Mouse (Mus musculus): Measurements from ENCODE around the gene Rnf111. TPM values are rescaled to one million over a fixed set of nuclear protein-coding genes. Genes with fewer than 3 reads are reported as not detected.

Rnf111 gene
- polyA plus RNA-seq, 1 experiment from 2014 or later = 31.7 TPM

DNA sequence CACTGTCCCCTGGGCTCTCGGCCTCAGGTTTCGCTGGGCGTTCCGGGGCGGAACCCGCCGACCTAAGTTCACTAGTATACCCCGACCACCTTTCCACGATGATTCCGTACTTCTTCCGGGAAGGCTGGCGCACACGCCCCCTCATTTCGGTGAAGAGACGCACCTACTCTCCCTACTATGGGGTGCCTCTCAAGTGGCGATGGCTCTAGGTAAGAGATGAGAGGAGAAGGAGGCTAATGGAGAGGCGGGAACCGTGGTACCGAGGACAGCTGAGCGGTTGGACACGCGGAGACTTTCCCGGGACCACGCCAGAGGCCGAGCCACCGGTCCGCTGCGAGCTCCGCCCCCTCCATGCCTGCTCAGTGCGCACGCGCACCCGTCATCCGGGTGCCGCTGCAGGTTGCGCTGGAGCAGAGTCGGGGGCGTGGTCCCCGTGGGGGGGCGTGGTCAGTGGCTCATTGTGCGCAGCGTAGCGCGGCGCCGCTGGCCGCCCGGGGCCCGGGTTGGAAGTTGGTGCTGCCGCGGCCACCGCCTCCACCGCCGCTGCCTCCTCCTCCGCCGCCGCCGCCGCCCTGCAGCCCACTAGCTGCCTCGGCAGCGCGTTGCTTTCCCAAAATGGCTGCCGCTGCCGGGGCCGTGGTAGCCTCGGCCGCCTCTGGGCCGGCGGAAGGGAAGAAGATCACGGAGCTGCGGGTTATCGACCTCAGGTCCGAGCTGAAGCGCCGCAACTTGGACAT lies 38.9 kb upstream of the Rnf111 start, which contains the start of gene Sltm:
TSS of gene Sltm (plus strand) at position 450 of the 737 bp plus-strand sequence.
- under 1% methylated on average over 66 of the region's 75 CpGs for WGBS

DNA sequence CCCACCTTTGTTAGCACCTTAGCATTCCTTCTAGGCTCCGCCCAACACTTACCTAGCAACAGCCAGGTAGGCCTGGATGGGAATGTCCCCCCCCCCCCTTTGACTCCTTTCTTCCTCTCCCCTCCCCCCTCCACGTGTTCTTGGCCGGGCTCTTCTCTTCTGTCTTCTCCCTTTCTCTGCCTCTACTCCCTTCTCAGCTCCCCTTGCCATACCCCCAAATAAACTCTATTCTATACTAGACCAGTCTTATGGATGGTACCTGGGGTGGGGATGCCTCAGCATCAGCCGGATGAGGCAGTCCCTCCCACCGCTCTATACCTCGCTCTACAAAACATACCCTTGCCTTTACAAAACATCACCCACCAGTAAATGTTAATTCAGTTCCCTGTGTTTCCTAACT lies 38.1 kb upstream of the Rnf111 start:
- 9% methylated on average over 6 of the region's 6 CpGs for WGBS
- ATAC-seq (ENCODE audit: insufficient number of reproducible peaks, low FRiP score, low TSS enrichment, low read depth) (0 out of 2 replicates have a peak, but pooled peaks have one; percentile 53), DNase-seq (ENCODE audit: low spot score) (no peak)
- peak overlapping the region; percentile 87 for H3K4me3 ChIP-seq (ENCODE audit: low read depth, low read length)
- no peaks in the 10 kb centered on the region for H3K36me3 ChIP-seq (ENCODE audit: control insufficient read depth, insufficient read depth, low read length)
- no peaks in the 10 kb centered on the region for H3K9me3 ChIP-seq (ENCODE audit: control insufficient read depth, low read length)
- H3K9ac ChIP-seq (ENCODE audit: low read length) = no peak overlapping the region
- no peaks in the 10 kb centered on the region for H3K27me3 ChIP-seq (ENCODE audit: control insufficient read depth, insufficient read depth, low read length)
- no peak overlapping the region for H3K27ac ChIP-seq (replicated peaks; ENCODE audit: low read depth, low read length)
- H3K4me1 ChIP-seq (ENCODE audit: control insufficient read depth, insufficient read depth, low read length) = no peaks in the 10 kb centered on the region
- peak overlapping the region; percentile 56 for H3K4me2 ChIP-seq (ENCODE audit: low read depth, severe bottlenecking)

More for the DNA sequence above, 38.9 kb upstream of the Rnf111 start, which contains the start of gene Sltm:
- peak within 1 kb of the TSS; percentile 87 for H3K4me3 ChIP-seq (ENCODE audit: low read depth, low read length)
- ATAC-seq (ENCODE audit: insufficient number of reproducible peaks, low FRiP score, low TSS enrichment, low read depth) (peak; percentile 97), DNase-seq (ENCODE audit: low spot score) (peak; percentile 99)
- peak within 1 kb of the TSS; percentile 97 for H3K27ac ChIP-seq (replicated peaks; ENCODE audit: low read depth, low read length)
- no peaks in the 10 kb centered on the region for H3K27me3 ChIP-seq (ENCODE audit: control insufficient read depth, insufficient read depth, low read length)
- no peaks in the 10 kb centered on the region for H3K36me3 ChIP-seq (ENCODE audit: control insufficient read depth, insufficient read depth, low read length)
- H3K4me1 ChIP-seq (ENCODE audit: control insufficient read depth, insufficient read depth, low read length) = no peaks in the 10 kb centered on the region
- H3K4me2 ChIP-seq (ENCODE audit: low read depth, severe bottlenecking) = peak within 1 kb of the TSS; percentile 56
- peak within 1 kb of the TSS; percentile 96 for H3K9ac ChIP-seq (ENCODE audit: low read length)
- no peaks in the 10 kb centered on the region for H3K9me3 ChIP-seq (ENCODE audit: control insufficient read depth, low read length)

DNA sequence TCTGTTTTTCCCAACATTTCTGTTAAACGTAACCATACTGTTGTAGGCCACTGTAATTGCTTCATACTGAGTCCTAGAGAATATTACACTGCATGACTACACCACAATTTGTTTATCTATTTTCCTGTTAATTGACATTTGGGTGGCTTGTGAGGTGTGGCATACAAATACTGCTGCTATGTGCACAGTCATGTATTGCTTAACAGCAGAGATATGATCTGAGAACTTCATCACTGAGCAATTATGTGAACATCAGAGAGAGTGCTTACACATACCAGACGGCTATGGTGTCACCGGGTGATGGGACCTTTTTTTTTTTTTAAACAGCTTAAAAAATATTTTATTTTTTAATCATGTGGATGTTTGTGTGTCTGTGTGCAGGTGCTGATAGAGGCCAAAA lies 29.8 kb upstream of the Rnf111 start:
- ATAC-seq (ENCODE audit: insufficient number of reproducible peaks, low FRiP score, low TSS enrichment, low read depth) = no peak

DNA sequence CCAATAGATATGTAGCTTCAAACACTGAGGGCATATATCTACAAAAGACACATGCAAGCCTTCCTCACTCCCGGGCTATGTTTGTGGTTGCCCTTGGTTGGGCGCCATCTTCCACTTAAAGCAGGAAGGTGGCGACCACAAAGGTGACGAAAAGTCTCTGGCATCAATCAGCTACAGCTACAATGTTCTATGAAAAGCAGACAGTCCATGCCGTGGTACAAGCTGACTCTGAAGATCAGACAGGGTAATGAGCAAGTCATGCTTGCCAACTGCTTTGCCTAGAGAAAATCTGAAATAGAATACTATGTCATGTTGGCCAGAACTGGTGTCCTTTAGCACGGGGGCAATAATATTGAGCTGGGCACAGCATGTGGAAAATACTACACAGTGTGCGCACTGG lies 20.8 kb upstream of the Rnf111 start:
- no peaks in the 10 kb centered on the region for H3K4me1 ChIP-seq (ENCODE audit: control insufficient read depth, insufficient read depth, low read length)
- no peaks in the 10 kb centered on the region for H3K9me3 ChIP-seq (ENCODE audit: control insufficient read depth, low read length)
- no peak overlapping the region for H3K27ac ChIP-seq (replicated peaks; ENCODE audit: low read depth, low read length)
- ATAC-seq (ENCODE audit: insufficient number of reproducible peaks, low FRiP score, low TSS enrichment, low read depth) (no peak), DNase-seq (ENCODE audit: low spot score) (no peak)
- no peak overlapping the region for H3K4me3 ChIP-seq (ENCODE audit: low read depth, low read length)
- H3K9ac ChIP-seq (ENCODE audit: low read length) = no peak overlapping the region
- no peak overlapping the region for H3K4me2 ChIP-seq (ENCODE audit: low read depth, severe bottlenecking)
- no peaks in the 10 kb centered on the region for H3K36me3 ChIP-seq (ENCODE audit: control insufficient read depth, insufficient read depth, low read length)
- H3K27me3 ChIP-seq (ENCODE audit: control insufficient read depth, insufficient read depth, low read length) = no peaks in the 10 kb centered on the region
- 87% methylated on average over 7 of the region's 7 CpGs for WGBS

More for the DNA sequence above, 29.8 kb upstream of the Rnf111 start:
- WGBS = 83% methylated on average over 3 of the region's 3 CpGs
- Histone ChIP-seq H3K27ac (replicated peaks; ENCODE audit: low read depth, low read length) (no peak overlapping the region), H3K36me3 (ENCODE audit: control insufficient read depth, insufficient read depth, low read length) (no peaks in the 10 kb centered on the region), H3K9ac (ENCODE audit: low read length) (no peak overlapping the region), H3K4me3 (ENCODE audit: low read depth, low read length) (no peak overlapping the region), H3K9me3 (ENCODE audit: control insufficient read depth, low read length) (no peaks in the 10 kb centered on the region), H3K4me1 (ENCODE audit: control insufficient read depth, insufficient read depth, low read length) (no peaks in the 10 kb centered on the region), H3K4me2 (ENCODE audit: low read depth, severe bottlenecking) (no peak overlapping the region), H3K27me3 (ENCODE audit: control insufficient read depth, insufficient read depth, low read length) (no peaks in the 10 kb centered on the region)
- no peak for DNase-seq (ENCODE audit: low spot score)

DNA sequence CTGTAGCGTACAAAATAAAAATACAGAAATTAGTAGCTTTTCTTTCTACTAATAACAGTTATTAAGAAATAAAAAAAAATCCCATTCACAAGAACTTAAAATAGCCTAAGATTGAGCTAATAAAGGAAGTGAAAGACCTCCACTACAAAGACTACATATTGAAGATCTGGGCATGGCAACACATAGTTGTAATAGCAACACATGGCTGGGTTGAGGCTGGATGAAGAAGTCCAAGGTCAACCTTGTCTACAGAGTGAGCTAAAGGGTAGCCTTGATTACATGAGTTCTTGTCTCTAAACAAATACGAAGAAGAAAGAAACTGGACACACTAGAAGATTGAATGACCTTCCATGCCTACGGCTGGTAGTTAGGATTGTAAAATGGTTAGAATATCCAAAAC lies 20.3 kb upstream of the Rnf111 start:
- no peaks in the 10 kb centered on the region for H3K9me3 ChIP-seq (ENCODE audit: control insufficient read depth, low read length)
- no peak overlapping the region for H3K4me2 ChIP-seq (ENCODE audit: low read depth, severe bottlenecking)
- 91% methylated on average over 3 of the region's 3 CpGs for WGBS
- no peaks in the 10 kb centered on the region for H3K4me1 ChIP-seq (ENCODE audit: control insufficient read depth, insufficient read depth, low read length)
- ATAC-seq (ENCODE audit: insufficient number of reproducible peaks, low FRiP score, low TSS enrichment, low read depth) = no peak
- no peak overlapping the region for H3K4me3 ChIP-seq (ENCODE audit: low read depth, low read length)
- no peak overlapping the region for H3K9ac ChIP-seq (ENCODE audit: low read length)
- no peak overlapping the region for H3K27ac ChIP-seq (replicated peaks; ENCODE audit: low read depth, low read length)
- H3K36me3 ChIP-seq (ENCODE audit: control insufficient read depth, insufficient read depth, low read length) = no peaks in the 10 kb centered on the region
- H3K27me3 ChIP-seq (ENCODE audit: control insufficient read depth, insufficient read depth, low read length) = no peaks in the 10 kb centered on the region
- DNase-seq (ENCODE audit: low spot score) = no peak

DNA sequence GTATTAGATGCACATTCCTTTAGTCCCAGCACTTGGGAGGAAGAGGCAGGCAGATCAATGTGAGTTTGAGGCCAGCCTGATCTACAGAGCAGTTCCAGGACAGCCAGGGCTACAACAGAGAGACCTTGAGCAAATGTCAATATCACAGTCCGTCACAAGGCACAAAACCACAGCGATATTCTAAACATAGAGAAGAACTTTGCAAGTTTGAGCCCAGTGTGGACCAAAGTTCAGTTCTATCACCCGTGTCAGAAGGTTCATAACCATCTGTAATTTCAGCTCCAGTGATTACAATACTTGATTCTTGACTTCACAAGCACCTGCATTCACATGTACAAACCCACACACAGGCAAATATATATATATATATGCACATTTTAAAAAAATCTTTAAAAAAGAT lies 17.1 kb upstream of the Rnf111 start:
- ATAC-seq (ENCODE audit: insufficient number of reproducible peaks, low FRiP score, low TSS enrichment, low read depth) (no peak), DNase-seq (ENCODE audit: low spot score) (no peak)
- Histone ChIP-seq H3K27ac (replicated peaks; ENCODE audit: low read depth, low read length) (no peak overlapping the region), H3K9ac (ENCODE audit: low read length) (no peak overlapping the region), H3K4me1 (ENCODE audit: control insufficient read depth, insufficient read depth, low read length) (no peaks in the 10 kb centered on the region), H3K4me2 (ENCODE audit: low read depth, severe bottlenecking) (no peak overlapping the region), H3K27me3 (ENCODE audit: control insufficient read depth, insufficient read depth, low read length) (no peaks in the 10 kb centered on the region), H3K9me3 (ENCODE audit: control insufficient read depth, low read length) (no peaks in the 10 kb centered on the region), H3K4me3 (ENCODE audit: low read depth, low read length) (no peak overlapping the region), H3K36me3 (ENCODE audit: control insufficient read depth, insufficient read depth, low read length) (no peaks in the 10 kb centered on the region)
- 82% methylated on average over 3 of the region's 3 CpGs for WGBS

DNA sequence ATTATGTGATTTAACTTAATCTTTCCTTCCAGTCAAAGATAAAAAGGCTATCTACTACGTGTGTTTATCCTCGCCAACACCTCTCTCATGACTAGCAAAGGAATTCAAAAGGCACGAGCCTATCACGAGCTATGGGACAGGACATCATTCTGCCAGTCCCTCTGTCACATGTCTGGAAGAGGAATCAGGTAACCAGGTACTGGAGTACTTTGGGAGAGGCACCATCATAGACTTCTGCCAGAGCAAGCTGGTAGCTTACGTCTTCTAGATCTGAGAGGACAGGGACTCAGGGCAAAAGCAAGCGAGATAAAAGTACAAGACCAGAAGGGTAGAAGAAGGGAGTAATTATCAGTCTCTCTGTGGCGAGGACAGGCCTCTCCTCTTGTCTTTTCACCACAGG lies 8.2 kb upstream of the Rnf111 start:
- DNase-seq (ENCODE audit: low spot score) = no peak
- Histone ChIP-seq H3K4me1 (ENCODE audit: control insufficient read depth, insufficient read depth, low read length) (no peaks in the 10 kb centered on the region), H3K27me3 (ENCODE audit: control insufficient read depth, insufficient read depth, low read length) (no peaks in the 10 kb centered on the region), H3K9ac (ENCODE audit: low read length) (no peak overlapping the region), H3K4me2 (ENCODE audit: low read depth, severe bottlenecking) (no peak overlapping the region), H3K9me3 (ENCODE audit: control insufficient read depth, low read length) (no peaks in the 10 kb centered on the region), H3K27ac (replicated peaks; ENCODE audit: low read depth, low read length) (no peak overlapping the region), H3K36me3 (ENCODE audit: control insufficient read depth, insufficient read depth, low read length) (no peaks in the 10 kb centered on the region), H3K4me3 (ENCODE audit: low read depth, low read length) (no peak overlapping the region)
- no peak for ATAC-seq (ENCODE audit: insufficient number of reproducible peaks, low FRiP score, low TSS enrichment, low read depth)
- 83% methylated on average over 7 of the region's 7 CpGs for WGBS

DNA sequence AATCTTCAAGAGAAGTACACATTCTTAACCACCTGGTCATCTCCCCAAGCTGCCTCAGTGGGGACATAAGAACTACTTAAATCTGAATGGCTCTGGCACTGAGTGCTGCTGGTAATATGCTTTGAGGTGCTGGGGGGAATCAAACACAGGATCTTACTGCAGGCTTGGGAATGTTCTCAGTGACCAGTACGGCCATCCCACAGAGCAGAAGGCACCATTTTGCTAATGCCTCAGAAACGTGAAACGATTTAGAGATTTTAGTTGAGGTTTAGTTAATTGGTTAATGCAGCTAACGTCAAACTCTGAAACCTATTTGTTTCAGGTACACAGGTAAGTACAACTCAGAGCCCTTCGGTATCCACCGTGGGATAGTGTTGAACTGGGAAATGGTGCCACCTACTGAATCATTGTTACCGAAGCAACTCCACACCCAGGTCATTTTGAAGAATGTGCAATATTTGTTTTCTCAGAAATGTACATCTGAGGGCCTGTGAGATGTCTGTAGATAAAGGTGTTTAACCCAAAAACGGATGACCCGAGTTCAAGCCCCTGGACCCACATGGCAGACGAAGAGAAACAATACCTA lies 7.6 kb upstream of the Rnf111 start:
- H3K9me3 ChIP-seq (ENCODE audit: control insufficient read depth, low read length) = no peaks in the 10 kb centered on the region
- no peak overlapping the region for H3K9ac ChIP-seq (ENCODE audit: low read length)
- no peak for ATAC-seq (ENCODE audit: insufficient number of reproducible peaks, low FRiP score, low TSS enrichment, low read depth)
- no peaks in the 10 kb centered on the region for H3K36me3 ChIP-seq (ENCODE audit: control insufficient read depth, insufficient read depth, low read length)
- H3K4me3 ChIP-seq (ENCODE audit: low read depth, low read length) = no peak overlapping the region
- no peak overlapping the region for H3K27ac ChIP-seq (replicated peaks; ENCODE audit: low read depth, low read length)
- no peak for DNase-seq (ENCODE audit: low spot score)
- no peaks in the 10 kb centered on the region for H3K4me1 ChIP-seq (ENCODE audit: control insufficient read depth, insufficient read depth, low read length)
- no peaks in the 10 kb centered on the region for H3K27me3 ChIP-seq (ENCODE audit: control insufficient read depth, insufficient read depth, low read length)
- no peak overlapping the region for H3K4me2 ChIP-seq (ENCODE audit: low read depth, severe bottlenecking)
- 63% methylated on average over 10 of the region's 10 CpGs for WGBS
